Mouse (Mus musculus): ENCODE results near the gene Mgat3.

- TF ChIP-seq CTCF (conservative IDR thresholded peaks at IDR 0.05; ENCODE audit: low read length) (no peak), POU5F1 (IDR thresholded peaks at IDR 0.05; ENCODE audit: borderline replicate concordance, low read length) (no peak), NANOG (IDR thresholded peaks at IDR 0.05; ENCODE audit: borderline replicate concordance, low read length) (no peak)
These were observed 15.4 kb upstream of the Mgat3 start for GRCm38 (mm10) chr15:80158001-80158706.
